Mouse (Mus musculus): ENCODE data around the gene Tnfrsf21. TPM values are rescaled to one million over a fixed set of nuclear protein-coding genes. Genes with fewer than 3 reads are reported as not detected.
A peak's percentile ranks its signal among the peaks of the same experiment; 100 is the strongest.

Tnfrsf21 gene
- polyA plus RNA-seq, 2 experiments = 17.0 to 21.2 TPM

- 96% methylated on average over 2 of the region's 2 CpGs for WGBS (ENCODE audit: insufficient replicate concordance)
- ATAC-seq (ENCODE audit: insufficient read depth) = no peak
These were observed 34.3 kb downstream of the Tnfrsf21 start for GRCm38 (mm10) chr17:43050619-43051018.

GRCm38 (mm10) chr17:43052791-43053190 is 36.4 kb downstream of the Tnfrsf21 start:
- no peak overlapping the region for H3K27ac ChIP-seq
- no peak overlapping the region for H3K9ac ChIP-seq (replicated peaks)
- TF ChIP-seq EP300 (IDR thresholded peaks at IDR 0.05; ENCODE audit: low read depth) = no peak
- TF ChIP-seq CTCF (IDR thresholded peaks at IDR 0.05; ENCODE audit: low read depth) = no peak
- DNase-seq (ENCODE audit: low read depth in 3 of 3, low spot score in 3 of 3) (no peak), ATAC-seq (ENCODE audit: insufficient read depth) (no peak)
- peaks cover 11% of the 10 kb centered on the region for H3K36me3 ChIP-seq (replicated peaks; ENCODE audit: control insufficient read depth, insufficient read depth, low read depth)
- WGBS (ENCODE audit: insufficient replicate concordance) = 89% methylated on average over 1 of the region's 1 CpGs
- no peak overlapping the region for H3K4me2 ChIP-seq (ENCODE audit: low read depth)
- H3K4me3 ChIP-seq (ENCODE audit: insufficient read depth in 1 of 2, low read depth in 2 of 2, low read length in 2 of 2) = no peak overlapping the region
- no peaks in the 10 kb centered on the region for H3K27me3 ChIP-seq (ENCODE audit: control insufficient read depth, insufficient read depth, low read length)
- H3K9me3 ChIP-seq (ENCODE audit: control insufficient read depth, low read length) = no peaks in the 10 kb centered on the region
- peaks cover 5 to 11% of the 10 kb centered on the region in 2 experiments for H3K4me1 ChIP-seq (replicated peaks; ENCODE audit: control insufficient read depth in 2 of 2, insufficient read depth in 2 of 2, low read length in 1 of 2)

More at GRCm38 (mm10) chr17:43050619-43051018, 34.3 kb downstream of the Tnfrsf21 start:
- Histone ChIP-seq H3K27me3 (ENCODE audit: control insufficient read depth, insufficient read depth, low read length) (no peaks in the 10 kb centered on the region), H3K27ac (no peak overlapping the region), H3K36me3 (replicated peaks; ENCODE audit: control insufficient read depth, insufficient read depth, low read depth) (peaks cover 10% of the 10 kb centered on the region), H3K4me1 (replicated peaks; ENCODE audit: control insufficient read depth in 2 of 2, insufficient read depth in 2 of 2, low read length in 1 of 2) (no peaks in the 10 kb centered on the region; a peak in 1 of 4 replicates), H3K9me3 (ENCODE audit: control insufficient read depth, low read length) (no peaks in the 10 kb centered on the region), H3K4me3 (ENCODE audit: insufficient read depth in 1 of 2, low read depth in 2 of 2, low read length in 2 of 2) (no peak overlapping the region), H3K4me2 (ENCODE audit: low read depth) (no peak overlapping the region), H3K9ac (replicated peaks) (no peak overlapping the region)
- no peak for TF ChIP-seq EP300 (IDR thresholded peaks at IDR 0.05; ENCODE audit: low read depth)
- TF ChIP-seq CTCF (IDR thresholded peaks at IDR 0.05; ENCODE audit: low read depth) = no peak
- no peak for DNase-seq (ENCODE audit: low read depth in 3 of 3, low spot score in 3 of 3)

GRCm38 (mm10) chr17:43053943-43054342 is 37.6 kb downstream of the Tnfrsf21 start:
- Histone ChIP-seq H3K4me2 (ENCODE audit: low read depth) (no peak overlapping the region), H3K4me1 (replicated peaks; ENCODE audit: control insufficient read depth in 2 of 2, insufficient read depth in 2 of 2, low read length in 1 of 2) (peaks cover 16 to 21% of the 10 kb centered on the region in 2 experiments), H3K36me3 (replicated peaks; ENCODE audit: control insufficient read depth, insufficient read depth, low read depth) (peaks cover 11% of the 10 kb centered on the region), H3K27ac (no peak overlapping the region), H3K27me3 (ENCODE audit: control insufficient read depth, insufficient read depth, low read length) (no peaks in the 10 kb centered on the region), H3K4me3 (ENCODE audit: insufficient read depth in 1 of 2, low read depth in 2 of 2, low read length in 2 of 2) (no peak overlapping the region), H3K9ac (replicated peaks) (no peak overlapping the region), H3K9me3 (ENCODE audit: control insufficient read depth, low read length) (no peaks in the 10 kb centered on the region)
- no peak for ATAC-seq (ENCODE audit: insufficient read depth)
- 90% methylated on average over 10 of the region's 10 CpGs for WGBS (ENCODE audit: insufficient replicate concordance)
- DNase-seq (ENCODE audit: low read depth in 3 of 3, low spot score in 3 of 3) = no peak
- TF ChIP-seq CTCF (IDR thresholded peaks at IDR 0.05; ENCODE audit: low read depth) = no peak
- TF ChIP-seq EP300 (IDR thresholded peaks at IDR 0.05; ENCODE audit: low read depth) = no peak

DNA sequence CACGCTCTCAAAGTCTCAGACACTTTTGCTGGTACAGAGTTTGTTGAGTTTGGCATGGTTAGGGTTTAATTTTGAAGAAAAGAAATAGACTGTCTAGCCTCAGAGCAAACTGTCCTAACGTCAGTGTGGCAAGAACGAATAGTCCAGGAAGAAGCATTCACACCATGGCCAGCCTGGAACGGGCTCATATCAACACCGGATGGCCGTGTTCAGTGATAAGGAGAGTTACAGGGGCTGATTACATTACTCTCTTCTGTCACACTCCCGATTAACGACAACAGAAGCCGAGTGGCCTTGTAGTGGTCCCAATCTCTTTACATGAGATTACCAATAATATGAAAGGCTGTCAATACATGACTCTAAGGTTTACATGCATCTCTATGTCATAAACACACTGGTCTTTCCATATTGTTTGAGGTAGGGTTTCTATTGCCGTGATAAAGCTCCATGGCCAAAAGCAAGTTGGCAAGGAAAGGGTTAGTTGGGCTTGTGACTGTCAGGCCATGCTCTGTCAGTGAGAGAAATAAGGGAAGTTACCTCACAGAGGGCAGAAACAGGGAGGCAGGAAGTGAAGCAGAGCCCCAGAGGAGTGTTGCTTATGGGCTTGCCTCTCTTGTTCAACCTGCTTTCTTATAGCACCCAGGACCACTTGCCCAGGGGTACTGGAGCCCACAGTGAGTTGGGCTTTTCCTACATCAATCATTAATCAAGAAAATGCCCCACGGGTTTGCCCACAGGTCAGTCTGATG is 42.1 kb downstream of the Tnfrsf21 start:
- H3K36me3 ChIP-seq (replicated peaks; ENCODE audit: control insufficient read depth, insufficient read depth, low read depth) = peaks cover 10% of the 10 kb centered on the region
- DNase-seq (ENCODE audit: low read depth in 3 of 3, low spot score in 3 of 3) = peak in 2 of 3 experiments; percentile 37 to 42
- ATAC-seq (ENCODE audit: insufficient read depth) = peak; percentile 82
- WGBS (ENCODE audit: insufficient replicate concordance) = 10% methylated on average over 11 of the region's 11 CpGs
- H3K4me2 ChIP-seq (ENCODE audit: low read depth) = peak overlapping the region; percentile 58
- peak overlapping the region; percentile 45 for H3K9ac ChIP-seq (replicated peaks)
- H3K4me3 ChIP-seq (ENCODE audit: insufficient read depth in 1 of 2, low read depth in 2 of 2, low read length in 2 of 2) = 0 out of 4 replicates have a peak overlapping the region, but pooled peaks of 1 of the 2 experiments have one; percentile 8
- no peak for TF ChIP-seq CTCF (IDR thresholded peaks at IDR 0.05; ENCODE audit: low read depth)
- peak; percentile 71 for TF ChIP-seq EP300 (IDR thresholded peaks at IDR 0.05; ENCODE audit: low read depth)
- H3K27ac ChIP-seq = peak overlapping the region; percentile 60
- H3K9me3 ChIP-seq (ENCODE audit: control insufficient read depth, low read length) = no peaks in the 10 kb centered on the region
- no peaks in the 10 kb centered on the region for H3K27me3 ChIP-seq (ENCODE audit: control insufficient read depth, insufficient read depth, low read length)
- peaks cover 16 to 21% of the 10 kb centered on the region in 2 experiments for H3K4me1 ChIP-seq (replicated peaks; ENCODE audit: control insufficient read depth in 2 of 2, insufficient read depth in 2 of 2, low read length in 1 of 2)

DNA sequence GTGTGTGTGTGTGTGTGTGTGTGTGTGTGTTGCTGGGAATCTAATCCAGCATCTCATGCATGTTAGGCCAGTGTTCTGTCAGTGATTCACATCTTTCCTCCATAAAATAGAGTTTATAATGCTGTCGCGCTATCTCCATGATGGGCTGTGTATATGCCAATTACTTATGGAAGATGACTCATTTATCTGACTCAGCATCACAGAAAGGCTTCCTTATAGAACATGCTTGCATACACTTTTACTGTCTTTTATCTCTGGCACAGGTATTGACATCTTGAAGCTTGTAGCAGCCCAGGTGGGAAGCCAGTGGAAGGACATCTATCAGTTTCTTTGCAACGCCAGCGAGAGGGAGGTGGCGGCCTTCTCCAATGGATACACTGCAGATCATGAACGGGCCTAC is 48.4 kb downstream of the Tnfrsf21 start:
- no peak overlapping the region for H3K4me2 ChIP-seq (ENCODE audit: low read depth)
- 89% methylated on average over 6 of the region's 6 CpGs for WGBS (ENCODE audit: insufficient replicate concordance)
- H3K27me3 ChIP-seq (ENCODE audit: control insufficient read depth, insufficient read depth, low read length) = no peaks in the 10 kb centered on the region
- no peaks in the 10 kb centered on the region for H3K9me3 ChIP-seq (ENCODE audit: control insufficient read depth, low read length)
- ATAC-seq (ENCODE audit: insufficient read depth) = no peak
- no peak overlapping the region for H3K4me3 ChIP-seq (ENCODE audit: insufficient read depth in 1 of 2, low read depth in 2 of 2, low read length in 2 of 2)
- DNase-seq (ENCODE audit: low read depth in 3 of 3, low spot score in 3 of 3) = no peak
- no peak overlapping the region for H3K9ac ChIP-seq (replicated peaks)
- H3K36me3 ChIP-seq (replicated peaks; ENCODE audit: control insufficient read depth, insufficient read depth, low read depth) = peaks cover 35% of the 10 kb centered on the region
- no peaks in the 10 kb centered on the region for H3K4me1 ChIP-seq (replicated peaks; ENCODE audit: control insufficient read depth in 2 of 2, insufficient read depth in 2 of 2, low read length in 1 of 2)
- no peak for TF ChIP-seq CTCF (IDR thresholded peaks at IDR 0.05; ENCODE audit: low read depth)
- no peak for TF ChIP-seq EP300 (IDR thresholded peaks at IDR 0.05; ENCODE audit: low read depth)
- no peak overlapping the region for H3K27ac ChIP-seq
